Mouse (Mus musculus) neural tube, embryonic 12.5 days (tissue): ENCODE measurements around the gene Cpa5. TPM values are rescaled to one million over a fixed set of nuclear protein-coding genes. Genes with fewer than 3 reads are reported as not detected.

Experiments
- ATAC-seq: fragments of 200-750 bp; cut with Nextera tagmentation; 2 replicates; pipeline ENCODE4 v1.8.0; 2017; ENCODE audit warnings: low read depth, mild to moderate bottlenecking, moderate TSS enrichment, moderate library complexity; ENCODE audit not compliant: low FRiP score
- H3K27ac ChIP-seq: fragments of 300-500 bp; sonication (generic); 2 replicates; pipeline ENCODE4 v1.5.1; 2016
- H3K27me3 ChIP-seq: fragments of 300-500 bp; sonication (generic); replicated peaks from 2 replicates; pipeline ENCODE4 v1.6.1; 2016; ENCODE audit warnings: mild to moderate bottlenecking
- H3K36me3 ChIP-seq: fragments of 300-500 bp; sonication (generic); 2 replicates; pipeline ENCODE4 v1.6.1; 2016; ENCODE audit warnings: mild to moderate bottlenecking
- H3K4me1 ChIP-seq: fragments of 300-500 bp; sonication (generic); 2 replicates; pipeline ENCODE4 v1.6.1; 2016
- H3K4me2 ChIP-seq: fragments of 300-500 bp; sonication (generic); replicated peaks from 2 replicates; pipeline ENCODE4 v1.6.1; 2016; ENCODE audit warnings: mild to moderate bottlenecking
- H3K4me3 ChIP-seq: fragments of 300-500 bp; sonication (generic); 2 replicates; pipeline ENCODE4 v1.5.1; 2016
- H3K9ac ChIP-seq: fragments of 300-500 bp; sonication (generic); 2 replicates; pipeline ENCODE4 v1.6.1; 2016; ENCODE audit warnings: mild to moderate bottlenecking
- H3K9me3 ChIP-seq: fragments of 300-500 bp; sonication (generic); 2 replicates; pipeline ENCODE4 v1.6.1; 2016; ENCODE audit warnings: mild to moderate bottlenecking
- WGBS: fragments of 180-500 bp; shearing (Covaris S2); methylation state at CpG from one replicate; pipeline ENCODE4 v1.1.7; 2016; 5-methylcytosine and 5-hydroxymethylcytosine counted together
- polyA plus RNA-seq: library from polyadenylated mRNA; unstranded; fragments of >200 nt; fragmentation: Nextera tagmentation; extraction: Ambion mirVana; gene quantifications from 2 replicates; pipeline ENCODE4 v1.2.1, GENCODE M21; 2016

Cpa5 gene
- not detected in 2 replicates for polyA plus RNA-seq

GRCm38 (mm10) chr6:30610710-30611109 is at the start of gene Cpa5:
Cpa5 (plus strand) TSS chr6:30611010.
- H3K27ac ChIP-seq = no peak within 1 kb of the TSS
- no peaks in the 10 kb centered on the region for H3K9me3 ChIP-seq
- no peak for ATAC-seq
- WGBS = 91% methylated on average over 7 of the region's 7 CpGs
- no peaks in the 10 kb centered on the region for H3K36me3 ChIP-seq
- no peak within 1 kb of the TSS for H3K9ac ChIP-seq
- H3K27me3 ChIP-seq = no peaks in the 10 kb centered on the region
- peaks cover 7% of the 10 kb centered on the region for H3K4me1 ChIP-seq
- no peak within 1 kb of the TSS for H3K4me3 ChIP-seq
- H3K4me2 ChIP-seq = no peak within 1 kb of the TSS

GRCm38 (mm10) chr6:30562132-30562531 is 48.7 kb upstream of the Cpa5 start:
- no peak for ATAC-seq
- H3K4me2 ChIP-seq = no peak overlapping the region
- H3K27ac ChIP-seq = no peak overlapping the region
- no peak overlapping the region for H3K9ac ChIP-seq
- 78% methylated on average over 4 of the region's 4 CpGs for WGBS
- no peaks in the 10 kb centered on the region for H3K36me3 ChIP-seq
- H3K9me3 ChIP-seq = no peaks in the 10 kb centered on the region
- no peak overlapping the region for H3K4me3 ChIP-seq
- no peaks in the 10 kb centered on the region for H3K27me3 ChIP-seq
- no peaks in the 10 kb centered on the region for H3K4me1 ChIP-seq

- no peak overlapping the region for H3K4me2 ChIP-seq
- H3K9ac ChIP-seq = no peak overlapping the region
- H3K9me3 ChIP-seq = no peaks in the 10 kb centered on the region
- H3K4me3 ChIP-seq = no peak overlapping the region
- no peaks in the 10 kb centered on the region for H3K27me3 ChIP-seq
- no peaks in the 10 kb centered on the region for H3K36me3 ChIP-seq
- no peak for ATAC-seq
- no peak overlapping the region for H3K27ac ChIP-seq
- no peaks in the 10 kb centered on the region for H3K4me1 ChIP-seq
- 87% methylated on average over 6 of the region's 6 CpGs for WGBS
Observed at GRCm38 (mm10) chr6:30563575-30563974, 47.2 kb upstream of the Cpa5 start.

GRCm38 (mm10) chr6:30564051-30564450 is 46.8 kb upstream of the Cpa5 start:
- 92% methylated on average over 6 of the region's 6 CpGs for WGBS
- Histone ChIP-seq H3K4me3 (no peak overlapping the region), H3K4me1 (no peaks in the 10 kb centered on the region), H3K4me2 (no peak overlapping the region), H3K9ac (no peak overlapping the region), H3K9me3 (no peaks in the 10 kb centered on the region), H3K27ac (no peak overlapping the region), H3K27me3 (no peaks in the 10 kb centered on the region), H3K36me3 (no peaks in the 10 kb centered on the region)
- ATAC-seq = no peak

- Histone ChIP-seq H3K9me3 (no peaks in the 10 kb centered on the region), H3K4me1 (peaks cover 8% of the 10 kb centered on the region), H3K9ac (no peak within 1 kb of the TSS), H3K27me3 (no peaks in the 10 kb centered on the region), H3K4me3 (no peak within 1 kb of the TSS), H3K27ac (no peak within 1 kb of the TSS), H3K36me3 (no peaks in the 10 kb centered on the region), H3K4me2 (no peak within 1 kb of the TSS)
- no peak for ATAC-seq
- WGBS = 83% methylated on average over 5 of the region's 5 CpGs
Observed at GRCm38 (mm10) chr6:30568069-30568468, 42.7 kb upstream of the Cpa5 start, which contains the start of gene Cpa4. Cpa4 (plus strand) TSS chr6:30568369.

- Histone ChIP-seq H3K36me3 (no peaks in the 10 kb centered on the region), H3K9ac (no peak overlapping the region), H3K27me3 (no peaks in the 10 kb centered on the region), H3K9me3 (no peaks in the 10 kb centered on the region), H3K4me3 (no peak overlapping the region), H3K4me1 (peaks cover 9% of the 10 kb centered on the region), H3K27ac (no peak overlapping the region), H3K4me2 (no peak overlapping the region)
- WGBS = 87% methylated on average over 10 of the region's 10 CpGs
- ATAC-seq = no peak
Observed at GRCm38 (mm10) chr6:30569331-30569730, 41.5 kb upstream of the Cpa5 start.

GRCm38 (mm10) chr6:30570012-30570411 is 40.8 kb upstream of the Cpa5 start:
- no peak for ATAC-seq
- WGBS = 92% methylated on average over 5 of the region's 5 CpGs

GRCm38 (mm10) chr6:30572456-30573311 is 38.1 kb upstream of the Cpa5 start:
- H3K9ac ChIP-seq = no peak overlapping the region
- H3K27ac ChIP-seq = no peak overlapping the region
- WGBS = 41% methylated on average over 20 of the region's 20 CpGs
- no peaks in the 10 kb centered on the region for H3K9me3 ChIP-seq
- H3K4me2 ChIP-seq = peak overlapping the region; percentile 27; the same call in 1 of the 2 replicates
- no peaks in the 10 kb centered on the region for H3K27me3 ChIP-seq
- H3K36me3 ChIP-seq = no peaks in the 10 kb centered on the region
- peak; percentile 93 for ATAC-seq
- H3K4me3 ChIP-seq = no peak overlapping the region
- H3K4me1 ChIP-seq = peaks cover 9% of the 10 kb centered on the region

More at GRCm38 (mm10) chr6:30570012-30570411, 40.8 kb upstream of the Cpa5 start:
- Histone ChIP-seq H3K9ac (no peak overlapping the region), H3K4me3 (no peak overlapping the region), H3K4me1 (peaks cover 9% of the 10 kb centered on the region), H3K27me3 (no peaks in the 10 kb centered on the region), H3K36me3 (no peaks in the 10 kb centered on the region), H3K4me2 (no peak overlapping the region), H3K9me3 (no peaks in the 10 kb centered on the region), H3K27ac (no peak overlapping the region)

- Histone ChIP-seq H3K4me3 (no peak overlapping the region), H3K9ac (no peak overlapping the region), H3K36me3 (no peaks in the 10 kb centered on the region), H3K4me2 (no peak overlapping the region), H3K27me3 (no peaks in the 10 kb centered on the region), H3K27ac (no peak overlapping the region), H3K4me1 (peaks cover 9% of the 10 kb centered on the region), H3K9me3 (no peaks in the 10 kb centered on the region)
- no peak for ATAC-seq
- WGBS = 61% methylated on average over 5 of the region's 5 CpGs
Observed at GRCm38 (mm10) chr6:30573380-30573779, 37.4 kb upstream of the Cpa5 start.

- Histone ChIP-seq H3K9ac (no peak overlapping the region), H3K4me3 (no peak overlapping the region), H3K36me3 (no peaks in the 10 kb centered on the region)
Observed at GRCm38 (mm10) chr6:30574945-30575344, 35.9 kb upstream of the Cpa5 start.

GRCm38 (mm10) chr6:30576477-30577203 is 34.2 kb upstream of the Cpa5 start:
- Histone ChIP-seq H3K27me3 (no peaks in the 10 kb centered on the region), H3K4me3 (no peak overlapping the region), H3K27ac (no peak overlapping the region), H3K4me1 (peaks cover 32% of the 10 kb centered on the region), H3K9ac (no peak overlapping the region), H3K36me3 (no peaks in the 10 kb centered on the region), H3K9me3 (no peaks in the 10 kb centered on the region), H3K4me2 (no peak overlapping the region)
- ATAC-seq = no peak
- 73% methylated on average over 17 of the region's 17 CpGs for WGBS

More at GRCm38 (mm10) chr6:30574945-30575344, 35.9 kb upstream of the Cpa5 start:
- no peak overlapping the region for H3K27ac ChIP-seq
- no peaks in the 10 kb centered on the region for H3K27me3 ChIP-seq
- no peak overlapping the region for H3K4me2 ChIP-seq
- no peaks in the 10 kb centered on the region for H3K9me3 ChIP-seq
- ATAC-seq = no peak
- 91% methylated on average over 1 of the region's 1 CpGs for WGBS
- H3K4me1 ChIP-seq = peaks cover 15% of the 10 kb centered on the region
